Mouse (Mus musculus) hindbrain, embryonic 11.5 days (tissue): ENCODE data around the gene Wdtc1. TPM values are rescaled to one million over a fixed set of nuclear protein-coding genes. Genes with fewer than 3 reads are reported as not detected.
A peak's percentile ranks its signal among the peaks of the same experiment; 100 is the strongest.

Experiments
- ATAC-seq: fragments of 200-750 bp; cut with Nextera tagmentation; 2 replicates; pipeline ENCODE4 v1.8.0; 2017; ENCODE audit warnings: mild to moderate bottlenecking, moderate TSS enrichment, moderate library complexity; ENCODE audit not compliant: low FRiP score
- DNase-seq: peaks from one replicate; pipeline ENCODE4 v3.0.0-alpha.2; 2015; ENCODE audit warnings: low spot score
- H3K27ac ChIP-seq: fragments of 300-500 bp; sonication (generic); 2 replicates; pipeline ENCODE4 v1.5.1; 2014; ENCODE audit warnings: mild to moderate bottlenecking, low read depth, low read length
- H3K27me3 ChIP-seq: fragments of 300-500 bp; sonication (generic); 2 replicates; pipeline ENCODE4 v1.6.1; 2014; ENCODE audit warnings: mild to moderate bottlenecking, low read length, moderate library complexity, mixed read lengths; ENCODE audit not compliant: control insufficient read depth, insufficient read depth
- H3K36me3 ChIP-seq: fragments of 300-500 bp; sonication (generic); 2 replicates; pipeline ENCODE4 v1.6.1; 2014; ENCODE audit warnings: mild to moderate bottlenecking, low read length, moderate library complexity, mixed read lengths; ENCODE audit not compliant: control insufficient read depth, insufficient read depth
- H3K4me1 ChIP-seq: fragments of 300-500 bp; sonication (generic); replicated peaks from 2 replicates; pipeline ENCODE4 v1.6.1; 2014; ENCODE audit warnings: low read length, mixed read lengths; ENCODE audit not compliant: control insufficient read depth, insufficient read depth
- H3K4me2 ChIP-seq: fragments of 300-500 bp; sonication (generic); replicated peaks from 2 replicates; pipeline ENCODE4 v1.6.1; 2014; ENCODE audit warnings: mild to moderate bottlenecking, low read depth, low read length
- H3K4me3 ChIP-seq: fragments of 300-500 bp; sonication (generic); 2 replicates; pipeline ENCODE4 v1.5.1; 2014; ENCODE audit warnings: low read depth, low read length
- H3K9ac ChIP-seq: fragments of 300-500 bp; sonication (generic); 2 replicates; pipeline ENCODE4 v1.6.1; 2014; ENCODE audit warnings: low read depth, low read length
- H3K9me3 ChIP-seq: fragments of 300-500 bp; sonication (generic); 2 replicates; pipeline ENCODE4 v1.6.1; 2016; ENCODE audit warnings: low read length; ENCODE audit not compliant: control insufficient read depth
- WGBS: fragments of 180-500 bp; shearing (Covaris S2); extraction: QIAGEN DNeasy Blood & Tissue Kit; methylation state at CpG from one replicate; pipeline ENCODE4 v1.1.7; 2014; 5-methylcytosine and 5-hydroxymethylcytosine counted together
- polyA plus RNA-seq: library from polyadenylated mRNA; unstranded; fragments of >200 nt; fragmentation: Nextera tagmentation; extraction: Ambion mirVana; gene quantifications from 2 replicates; pipeline ENCODE4 v1.2.1, GENCODE M21; 2014

Gene Wdtc1
- polyA plus RNA-seq: 21.6 and 23.4 TPM in 2 replicates

GRCm38 (mm10) chr4:133353367-133354365 is at the start of gene Wdtc1:
Gene Wdtc1 (minus strand): TSS chr4:133353481.
- no peak within 1 kb of the TSS for H3K4me2 ChIP-seq
- 90% methylated on average over 23 of the region's 23 CpGs for WGBS
- no peak within 1 kb of the TSS for H3K9ac ChIP-seq
- DNase-seq (no peak), ATAC-seq (no peak)
- H3K27me3 ChIP-seq: no peaks in the 10 kb centered on the region
- H3K9me3 ChIP-seq: no peaks in the 10 kb centered on the region
- H3K27ac ChIP-seq: no peak within 1 kb of the TSS
- no peak within 1 kb of the TSS for H3K4me3 ChIP-seq
- no peaks in the 10 kb centered on the region for H3K36me3 ChIP-seq
- H3K4me1 ChIP-seq: no peaks in the 10 kb centered on the region

- DNase-seq (no peak), ATAC-seq (no peak)
- 73% methylated on average over 13 of the region's 13 CpGs for WGBS
Observed at GRCm38 (mm10) chr4:133402011-133402410, 48.7 kb upstream of the Wdtc1 start.

DNA sequence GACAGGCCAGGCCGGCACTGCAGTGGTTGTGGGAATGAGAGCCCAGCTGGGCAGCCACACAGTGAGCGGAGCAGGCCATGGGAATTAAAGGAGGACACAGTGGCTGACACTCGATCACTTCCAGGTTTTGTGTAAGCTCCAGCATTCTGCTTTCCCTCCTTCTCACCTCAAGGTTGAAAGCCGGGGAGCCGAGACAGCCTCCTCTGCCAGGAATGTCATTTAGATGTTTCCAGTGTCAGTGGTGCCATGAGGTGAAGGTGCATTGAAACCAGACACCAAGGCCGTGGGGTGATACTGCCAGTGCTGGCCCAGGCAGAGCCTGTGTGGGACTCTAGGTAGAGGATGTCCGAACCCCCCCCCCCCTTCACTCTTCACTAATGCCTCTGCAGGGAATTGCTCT is 46.8 kb upstream of the Wdtc1 start:
- H3K9me3 ChIP-seq: no peaks in the 10 kb centered on the region
- no peak overlapping the region for H3K4me3 ChIP-seq
- DNase-seq (no peak), ATAC-seq (no peak)
- H3K4me1 ChIP-seq: peaks cover 10% of the 10 kb centered on the region
- WGBS: 63% methylated on average over 7 of the region's 7 CpGs
- H3K4me2 ChIP-seq: no peak overlapping the region
- H3K9ac ChIP-seq: no peak overlapping the region
- no peaks in the 10 kb centered on the region for H3K36me3 ChIP-seq
- no peaks in the 10 kb centered on the region for H3K27me3 ChIP-seq
- no peak overlapping the region for H3K27ac ChIP-seq

More at GRCm38 (mm10) chr4:133402011-133402410, 48.7 kb upstream of the Wdtc1 start:
- Histone ChIP-seq H3K36me3 (no peaks in the 10 kb centered on the region), H3K9ac (no peak overlapping the region), H3K4me3 (no peak overlapping the region), H3K27me3 (no peaks in the 10 kb centered on the region), H3K27ac (no peak overlapping the region), H3K4me1 (peaks cover 4% of the 10 kb centered on the region), H3K9me3 (no peaks in the 10 kb centered on the region), H3K4me2 (no peak overlapping the region)

DNA sequence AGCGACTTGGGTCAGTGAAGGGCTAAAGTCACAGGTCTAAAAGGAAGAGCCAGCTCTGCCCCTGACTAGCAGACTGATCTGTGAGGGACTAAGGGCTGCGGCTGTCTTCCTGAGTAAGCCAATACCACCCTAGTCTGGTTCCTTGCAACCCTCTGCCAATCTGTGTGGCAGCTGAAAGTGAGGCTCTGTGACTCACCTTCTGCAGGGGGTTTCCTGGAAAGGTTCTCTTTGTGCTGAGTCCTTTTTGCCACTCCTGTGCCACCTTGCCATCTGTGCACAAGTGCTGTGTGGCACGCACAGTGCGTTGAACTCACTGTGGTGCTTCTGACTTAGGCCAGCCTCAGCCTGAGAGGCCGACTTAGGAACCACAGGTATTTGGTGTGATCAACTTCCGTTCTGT is 46.2 kb upstream of the Wdtc1 start:
- Histone ChIP-seq H3K4me1 (peaks cover 10% of the 10 kb centered on the region), H3K4me2 (no peak overlapping the region), H3K36me3 (no peaks in the 10 kb centered on the region), H3K4me3 (no peak overlapping the region), H3K27me3 (no peaks in the 10 kb centered on the region), H3K9me3 (no peaks in the 10 kb centered on the region), H3K9ac (no peak overlapping the region), H3K27ac (no peak overlapping the region)
- 88% methylated on average over 6 of the region's 6 CpGs for WGBS
- ATAC-seq (no peak), DNase-seq (no peak)

DNA sequence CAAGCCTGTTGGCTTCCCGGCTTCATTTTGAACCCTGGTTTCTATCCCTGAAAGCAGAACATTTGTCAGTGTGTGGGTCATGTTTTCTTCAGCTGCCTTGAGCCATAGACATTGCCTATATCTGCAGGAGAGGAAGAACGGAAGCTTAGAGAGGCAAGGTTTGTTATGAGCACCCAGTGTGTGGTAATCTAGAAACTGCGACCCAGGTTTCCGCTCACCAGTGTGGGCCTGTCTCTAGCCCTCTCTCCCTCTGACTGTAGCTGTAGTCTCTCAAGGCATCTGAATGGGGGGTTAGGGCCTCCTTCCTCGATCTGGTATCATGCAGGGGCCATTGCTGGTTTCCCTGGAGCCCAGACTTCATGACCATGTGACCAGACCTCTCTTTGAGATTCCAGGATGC is 45.3 kb upstream of the Wdtc1 start:
- ATAC-seq: no peak
- Histone ChIP-seq H3K36me3 (no peaks in the 10 kb centered on the region), H3K4me3 (no peak overlapping the region), H3K27ac (no peak overlapping the region), H3K9ac (no peak overlapping the region), H3K27me3 (no peaks in the 10 kb centered on the region), H3K4me1 (peaks cover 10% of the 10 kb centered on the region), H3K9me3 (no peaks in the 10 kb centered on the region), H3K4me2 (no peak overlapping the region)
- 81% methylated on average over 5 of the region's 5 CpGs for WGBS
- no peak for DNase-seq

DNA sequence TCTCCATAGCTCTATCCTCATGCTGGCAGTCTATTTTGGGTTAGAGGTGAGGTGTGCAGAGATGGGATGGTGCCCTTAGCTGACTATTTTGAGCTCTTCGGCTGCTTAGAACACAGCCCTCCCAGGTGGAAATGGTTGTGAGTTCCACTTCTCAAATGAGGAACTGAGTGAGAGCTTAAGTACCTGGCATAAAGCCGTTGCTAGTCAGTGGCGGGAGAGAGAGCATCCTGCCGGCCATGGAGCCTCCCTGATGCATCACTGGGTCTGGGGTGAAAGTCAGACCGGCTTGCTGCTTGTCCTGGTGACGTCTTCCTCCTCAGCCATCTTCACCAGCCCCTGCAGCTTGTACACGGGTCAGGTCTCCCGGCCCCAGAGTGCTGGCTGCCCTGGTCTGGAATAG is 44.7 kb upstream of the Wdtc1 start:
- Histone ChIP-seq H3K27me3 (no peaks in the 10 kb centered on the region), H3K27ac (no peak overlapping the region), H3K4me1 (peaks cover 10% of the 10 kb centered on the region), H3K36me3 (no peaks in the 10 kb centered on the region), H3K9ac (no peak overlapping the region), H3K4me3 (no peak overlapping the region), H3K9me3 (no peaks in the 10 kb centered on the region), H3K4me2 (no peak overlapping the region)
- ATAC-seq (no peak), DNase-seq (no peak)
- 87% methylated on average over 8 of the region's 8 CpGs for WGBS

GRCm38 (mm10) chr4:133397299-133397698 is 44.0 kb upstream of the Wdtc1 start:
- Histone ChIP-seq H3K4me3 (no peak overlapping the region), H3K36me3 (no peaks in the 10 kb centered on the region), H3K9me3 (no peaks in the 10 kb centered on the region), H3K4me1 (peaks cover 10% of the 10 kb centered on the region), H3K4me2 (no peak overlapping the region), H3K9ac (no peak overlapping the region), H3K27ac (no peak overlapping the region), H3K27me3 (no peaks in the 10 kb centered on the region)
- ATAC-seq (no peak), DNase-seq (no peak)
- 31% methylated on average over 5 of the region's 5 CpGs for whole genome bisulfite sequencing

DNA sequence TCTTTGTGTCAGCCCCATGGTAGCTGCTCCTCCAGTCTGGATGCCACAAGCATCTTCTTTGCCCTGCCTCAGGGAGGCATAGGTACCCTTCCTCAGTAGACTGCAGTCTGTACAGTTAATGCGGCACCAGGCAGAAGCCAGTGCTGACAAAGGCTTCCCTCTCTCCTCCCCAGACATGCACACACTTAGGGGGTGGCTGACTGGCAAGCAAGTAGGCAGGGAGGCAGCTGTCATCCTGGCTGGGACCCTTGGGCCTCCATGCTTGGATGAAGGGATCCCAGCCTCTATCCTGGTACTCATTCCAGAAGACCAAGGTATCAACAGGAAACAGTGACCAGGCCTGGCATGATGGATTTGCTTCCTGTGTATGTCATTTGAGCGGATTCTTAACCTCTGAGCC is 42.8 kb upstream of the Wdtc1 start:
- Histone ChIP-seq H3K27me3 (no peaks in the 10 kb centered on the region), H3K4me2 (no peak overlapping the region), H3K4me1 (peaks cover 10% of the 10 kb centered on the region), H3K36me3 (no peaks in the 10 kb centered on the region), H3K27ac (0 out of 2 replicates have a peak overlapping the region, but pooled peaks have one; percentile 6), H3K4me3 (no peak overlapping the region), H3K9ac (no peak overlapping the region), H3K9me3 (no peaks in the 10 kb centered on the region)
- 71% methylated on average over 2 of the region's 2 CpGs for WGBS
- ATAC-seq (no peak), DNase-seq (no peak)
